Mouse (Mus musculus) brain, adult 2 months (tissue): ENCODE results near the gene Slc13a3.

Experiments used
- DNase-seq: peaks from one replicate; pipeline ENCODE4 v3.0.0; 2011; ENCODE audit warnings: low read depth, low spot score

Gene Slc13a3

GRCm38 (mm10) chr2:165482003-165482402 is 9.0 kb upstream of the Slc13a3 start:
- DNase-seq: no peak

DNA sequence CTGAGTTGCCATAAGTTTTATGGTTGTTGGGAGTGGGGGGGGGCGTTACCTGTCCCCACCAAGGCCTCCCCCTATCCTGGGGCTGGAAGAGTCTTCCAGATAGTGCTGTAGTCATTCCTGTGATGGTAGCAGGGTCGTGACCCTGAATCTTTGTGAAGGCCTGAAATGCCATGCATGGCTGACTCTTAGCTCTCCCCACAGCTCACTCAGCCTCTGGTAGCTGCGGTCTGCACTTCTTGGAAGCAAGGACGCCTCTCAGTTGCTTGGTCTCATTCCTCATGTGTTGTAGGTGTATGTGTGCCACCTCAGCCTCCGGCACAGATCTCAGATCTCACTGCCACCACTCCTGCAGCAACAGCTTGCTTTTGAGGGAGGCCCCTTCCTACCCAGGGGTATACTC is 2.8 kb upstream of the Slc13a3 start:
- peak; percentile 17 for DNase-seq

DNA sequence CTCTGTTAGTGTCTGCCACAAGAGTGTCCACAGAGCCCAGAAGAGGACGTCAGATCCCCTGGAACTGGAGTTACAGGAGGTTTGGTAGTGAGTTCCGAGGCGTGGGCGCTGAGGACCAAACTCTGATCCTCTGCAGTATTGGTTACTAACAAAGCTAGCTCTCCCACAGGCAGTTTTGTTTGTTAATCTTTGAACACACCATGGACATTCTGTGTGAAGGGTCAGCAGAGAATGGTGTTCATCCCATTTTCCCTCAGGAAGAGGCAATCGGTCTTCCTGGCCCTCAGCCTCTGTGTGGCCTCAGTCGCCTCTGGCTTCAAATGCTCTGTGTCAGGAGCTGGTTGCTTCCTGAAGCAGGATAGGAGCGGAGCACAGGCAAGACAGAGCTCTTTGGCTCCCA is 2.4 kb upstream of the Slc13a3 start:
- DNase-seq: no peak

GRCm38 (mm10) chr2:165471943-165472342 is 1.1 kb downstream of the Slc13a3 start:
- no peak for DNase-seq

DNA sequence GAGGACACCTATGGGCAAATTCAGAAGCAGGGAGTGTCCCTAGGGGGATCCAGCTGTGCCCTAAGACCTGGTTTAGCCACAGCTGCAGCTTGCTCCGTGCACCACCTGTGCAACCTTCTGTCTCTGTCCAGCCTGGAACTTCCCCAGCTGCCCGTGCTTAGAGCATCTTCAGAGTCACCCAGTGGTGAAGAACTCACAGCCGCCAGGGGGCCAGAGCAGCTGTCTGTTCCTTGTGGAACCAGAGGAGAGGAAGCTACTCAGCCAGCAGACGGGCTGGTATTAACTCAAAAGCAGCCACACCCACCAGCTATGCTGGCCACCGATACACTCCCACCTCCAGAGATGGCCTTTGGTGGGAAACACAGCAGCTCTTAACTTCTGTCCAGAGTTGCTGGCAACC is 2.9 kb downstream of the Slc13a3 start:
- DNase-seq: no peak

DNA sequence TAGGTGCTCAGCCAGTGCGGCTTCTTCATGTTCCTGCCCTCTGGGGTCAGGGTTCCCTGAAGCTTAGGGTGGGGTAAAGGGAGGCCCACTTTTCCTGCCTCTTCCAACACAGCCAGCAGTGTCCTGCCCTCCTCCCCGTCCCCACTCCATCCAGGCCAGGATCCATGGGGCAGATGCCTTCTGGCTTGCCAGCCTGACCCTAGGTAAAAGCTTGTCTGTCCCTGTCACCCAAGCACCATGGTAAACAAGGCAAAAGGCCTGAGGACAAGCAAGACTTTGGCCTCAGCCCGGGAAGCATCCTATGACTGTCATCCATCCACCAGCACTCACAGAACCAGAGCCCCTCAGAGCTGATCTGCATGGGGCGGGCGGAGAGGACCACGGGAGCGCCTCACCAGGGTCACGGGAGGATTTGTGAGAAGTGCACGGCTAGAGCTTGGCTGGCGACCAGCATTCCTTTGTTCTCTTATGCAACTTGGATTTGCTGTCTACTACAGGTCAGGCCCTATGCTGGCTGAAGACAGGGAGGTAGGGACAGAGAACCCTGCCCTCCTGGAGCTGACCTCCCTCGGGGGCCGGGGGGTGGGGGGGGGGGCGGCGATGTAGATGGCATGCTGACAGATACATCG is 5.1 kb downstream of the Slc13a3 start:
- peak; percentile 16 for DNase-seq

DNA sequence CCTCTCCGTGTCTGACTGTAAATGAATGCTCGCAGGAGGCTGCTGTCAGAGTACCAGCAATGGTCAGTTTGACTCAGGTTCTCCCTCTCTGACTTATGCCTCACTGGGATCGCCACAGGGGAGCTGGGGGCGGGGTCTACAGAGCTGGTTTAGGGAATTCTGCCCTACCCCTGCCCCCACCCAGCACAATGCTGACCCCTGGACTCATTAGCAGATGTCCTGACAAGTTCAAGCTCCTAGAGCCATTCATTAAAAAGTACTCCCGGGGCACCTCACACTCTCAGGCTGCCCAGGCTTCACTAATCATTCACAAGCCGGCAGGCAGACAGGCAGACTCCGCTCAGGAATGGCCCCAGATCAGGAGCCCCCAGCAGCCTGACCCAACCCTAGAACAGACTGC is 13.4 kb downstream of the Slc13a3 start:
- DNase-seq: no peak

DNA sequence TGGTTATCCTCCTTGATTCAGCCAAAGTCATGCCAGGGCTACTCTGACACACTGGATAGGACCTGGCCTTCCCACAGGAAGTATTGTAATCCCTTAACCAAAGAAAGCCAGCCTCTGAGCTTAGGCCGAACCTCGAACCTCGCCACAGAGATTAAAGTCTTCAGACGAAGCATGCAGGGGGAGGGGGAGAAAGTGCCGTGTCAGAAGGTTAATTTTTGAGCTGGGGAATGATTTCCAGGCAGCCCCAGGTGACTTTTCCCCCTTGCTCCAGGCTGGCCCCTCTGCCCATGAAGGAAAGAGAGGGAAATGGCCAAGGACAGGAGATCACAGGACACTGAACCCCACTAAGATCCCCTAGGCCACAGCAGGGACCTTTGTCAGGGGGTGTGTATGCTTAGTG is 14.8 kb downstream of the Slc13a3 start:
- no peak for DNase-seq

DNA sequence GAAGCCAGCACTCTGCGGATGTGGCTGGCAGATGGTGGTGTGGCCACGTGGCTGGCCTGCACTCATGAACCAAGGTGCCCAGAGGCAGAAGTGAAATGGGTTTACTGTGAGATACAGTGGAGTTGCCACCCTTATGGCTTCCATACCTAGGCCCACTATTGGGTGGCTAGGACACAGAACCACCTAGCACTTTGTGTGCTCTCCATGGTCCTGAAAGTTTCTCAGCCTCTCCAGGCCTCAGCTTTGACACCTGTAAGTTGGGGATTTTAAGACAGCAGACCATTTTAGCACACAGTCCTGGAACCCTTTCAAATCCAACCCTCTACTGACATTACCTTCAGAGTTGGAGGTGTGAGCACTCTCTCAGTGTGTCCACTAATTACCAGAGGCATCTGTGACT is 16.3 kb downstream of the Slc13a3 start:
- DNase-seq: no peak

DNA sequence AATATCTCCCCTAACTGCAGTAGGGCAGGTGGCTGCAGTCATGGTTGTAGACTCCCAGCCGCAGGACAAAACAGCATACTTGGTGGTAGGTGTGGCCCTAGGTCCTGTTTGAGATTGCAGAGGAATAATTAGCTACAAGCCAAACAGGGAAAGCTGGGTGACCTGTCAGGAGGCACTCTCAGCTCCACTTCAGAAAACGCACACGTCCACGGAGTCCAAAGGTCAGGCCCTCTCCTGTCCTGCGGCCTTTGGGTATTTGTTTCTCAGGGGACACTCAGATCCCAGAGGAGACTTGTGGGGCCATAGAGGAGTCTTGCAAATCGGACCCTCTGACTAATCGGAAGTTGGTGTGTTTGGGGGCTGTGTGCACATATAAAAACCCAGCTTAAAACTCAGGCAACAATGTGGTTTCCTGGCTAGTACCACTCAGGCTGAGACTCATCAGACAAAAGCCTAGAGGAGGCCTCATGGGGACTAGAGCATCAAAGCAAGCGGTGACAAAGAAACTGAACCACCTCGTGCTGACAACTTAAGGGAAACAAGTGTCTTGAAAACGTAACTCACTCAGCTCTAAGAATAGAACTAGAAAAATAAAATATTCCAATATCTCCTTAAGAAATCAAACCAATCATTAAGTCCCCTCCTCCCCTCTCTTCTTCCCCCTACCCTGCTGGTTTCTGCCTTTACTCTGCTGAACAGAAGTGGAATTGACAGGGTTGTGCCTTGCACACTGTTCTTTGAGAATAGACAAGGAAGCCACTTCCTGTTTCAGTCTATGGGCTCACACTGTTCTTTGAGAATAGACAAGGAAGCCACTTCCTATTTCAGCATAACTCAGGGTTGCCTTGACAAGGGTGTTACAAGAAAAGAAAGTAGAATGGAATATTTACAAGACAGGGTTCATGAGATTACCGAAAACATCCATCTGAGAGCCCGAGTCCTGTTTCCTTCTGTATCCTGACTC is 20.0 kb downstream of the Slc13a3 start:
- DNase-seq: peak; percentile 13

- DNase-seq: no peak
Measured at GRCm38 (mm10) chr2:165448475-165448874, 24.6 kb downstream of the Slc13a3 start.

GRCm38 (mm10) chr2:165444861-165445260 is 28.2 kb downstream of the Slc13a3 start:
- DNase-seq: no peak

DNA sequence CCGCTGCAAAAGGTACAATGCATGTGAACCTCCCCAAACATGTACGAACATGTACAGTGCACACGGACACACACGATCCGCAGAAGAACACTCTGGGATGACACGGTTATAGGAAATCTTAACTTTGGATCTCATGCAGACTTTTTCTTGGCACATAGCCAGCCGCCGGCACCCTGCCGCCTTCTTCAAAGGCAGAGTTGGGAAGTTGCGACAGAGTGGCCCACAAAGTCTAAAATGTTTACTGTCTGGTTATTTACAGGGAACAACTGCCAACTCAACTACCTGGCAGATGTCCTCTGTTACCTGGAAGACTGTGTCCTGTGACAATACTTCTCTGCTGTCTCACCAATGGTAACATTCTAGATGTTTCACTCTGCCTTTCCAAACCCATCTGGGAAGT is 30.0 kb downstream of the Slc13a3 start:
- no peak for DNase-seq

GRCm38 (mm10) chr2:165441613-165442012 is 31.4 kb downstream of the Slc13a3 start:
- DNase-seq: no peak

DNA sequence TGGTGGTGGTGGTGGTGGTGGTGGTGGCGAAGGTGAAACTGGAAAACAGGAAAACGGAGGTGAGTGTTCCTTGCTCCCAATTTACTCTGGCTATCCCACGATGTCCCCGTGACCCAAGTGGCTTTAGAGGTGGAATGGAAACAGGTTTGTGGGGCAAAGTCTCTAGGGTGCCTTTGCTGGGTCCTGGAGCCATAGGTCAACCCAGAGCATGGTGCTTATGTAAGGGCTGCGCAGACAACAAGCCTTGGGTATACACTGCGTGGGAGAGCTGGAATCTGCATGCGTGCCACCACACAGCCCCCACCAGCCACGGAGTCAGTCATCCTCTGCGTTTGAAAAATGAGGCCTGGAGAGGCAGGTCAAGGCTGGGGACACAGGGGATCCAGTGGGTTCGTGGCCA is 33.4 kb downstream of the Slc13a3 start:
- DNase-seq: no peak

DNA sequence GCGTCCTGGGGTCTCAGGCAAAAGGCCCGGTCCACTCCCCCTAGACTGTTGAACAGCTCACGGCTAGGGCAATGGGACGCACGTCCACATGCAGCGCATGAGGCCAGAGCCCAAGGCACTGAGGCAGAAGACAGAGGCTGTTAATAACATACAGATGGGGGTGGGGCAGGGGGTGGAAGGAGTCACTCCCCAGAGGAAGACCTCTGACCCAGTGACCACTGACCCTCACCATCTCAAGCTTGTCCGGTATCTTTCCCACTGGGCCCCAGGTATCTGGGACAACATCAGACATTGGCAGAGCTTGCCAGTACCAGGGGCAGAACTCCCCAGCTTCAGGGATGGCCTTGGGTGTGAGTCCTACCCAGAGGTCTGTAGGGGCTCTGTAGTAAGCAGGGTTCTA is 34.1 kb downstream of the Slc13a3 start:
- DNase-seq: no peak

- DNase-seq: no peak
Measured at GRCm38 (mm10) chr2:165428694-165429093, 44.3 kb downstream of the Slc13a3 start.

- DNase-seq: peak; percentile 19
Measured at GRCm38 (mm10) chr2:165420195-165420594, 52.8 kb downstream of the Slc13a3 start.

DNA sequence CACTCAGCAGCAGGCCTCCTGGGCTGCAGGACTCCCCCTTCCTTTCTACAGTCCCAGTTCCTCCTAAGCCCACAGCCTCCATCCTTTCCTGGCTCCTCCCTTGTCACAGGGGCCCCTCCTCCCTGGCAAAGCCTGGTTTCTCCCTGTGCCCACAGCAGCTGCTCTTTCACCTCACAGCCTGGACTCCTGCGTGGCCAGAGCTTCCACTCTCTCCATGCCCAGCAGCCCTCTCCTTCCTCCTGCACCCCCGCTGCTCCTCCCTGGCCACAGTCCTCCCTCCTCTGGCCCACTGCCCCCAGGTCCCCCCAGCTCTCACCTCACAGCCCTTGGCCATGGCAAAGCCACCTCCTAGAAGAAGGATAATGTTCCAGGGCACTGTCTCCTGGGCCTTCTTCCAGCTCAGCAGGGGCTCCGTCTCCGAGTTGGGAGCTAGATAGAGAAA is 53.3 kb downstream of the Slc13a3 start:
- DNase-seq: peak; percentile 41

DNA sequence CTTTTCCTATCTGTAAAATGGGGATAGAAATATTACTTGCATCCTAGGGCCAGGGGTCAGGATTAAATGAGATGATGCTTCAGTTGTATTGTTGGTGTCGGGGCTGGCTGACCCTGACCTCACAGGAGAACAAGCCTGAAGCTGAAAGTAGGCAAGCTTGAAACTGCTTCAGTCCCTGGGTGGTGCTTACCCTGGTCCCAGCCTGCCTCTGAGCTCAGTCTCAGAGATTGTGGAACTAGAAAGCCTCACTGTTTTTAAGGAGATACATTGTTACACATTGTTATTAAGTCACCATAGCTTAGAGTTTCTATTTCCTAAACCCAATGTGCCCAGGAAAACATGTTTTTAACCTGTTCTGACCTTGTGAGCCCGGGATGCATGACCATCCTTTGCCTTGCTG is 54.5 kb downstream of the Slc13a3 start:
- no peak for DNase-seq

DNA sequence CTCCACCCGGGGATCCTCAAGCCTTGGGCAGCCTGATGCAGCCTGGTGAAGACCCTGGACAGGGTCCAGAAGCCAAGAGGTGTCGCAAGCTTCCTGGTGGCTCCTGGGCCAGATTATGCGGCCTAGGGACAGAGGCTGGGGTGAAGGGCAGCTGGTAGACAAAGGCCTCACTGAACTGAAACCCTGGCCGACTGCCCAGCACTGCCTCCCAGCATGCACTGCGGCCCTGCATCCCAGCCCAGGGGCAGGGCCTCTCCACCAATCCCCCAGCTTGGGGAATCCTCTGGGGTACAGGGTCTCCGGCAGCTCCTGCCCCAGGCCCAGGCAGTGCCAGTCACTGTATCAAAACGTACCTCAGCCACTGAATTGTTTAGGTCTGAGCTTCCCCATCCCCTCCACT is 55.7 kb downstream of the Slc13a3 start:
- peak; percentile 92 for DNase-seq

GRCm38 (mm10) chr2:165415795-165416194 is 57.2 kb downstream of the Slc13a3 start:
- DNase-seq: no peak

DNA sequence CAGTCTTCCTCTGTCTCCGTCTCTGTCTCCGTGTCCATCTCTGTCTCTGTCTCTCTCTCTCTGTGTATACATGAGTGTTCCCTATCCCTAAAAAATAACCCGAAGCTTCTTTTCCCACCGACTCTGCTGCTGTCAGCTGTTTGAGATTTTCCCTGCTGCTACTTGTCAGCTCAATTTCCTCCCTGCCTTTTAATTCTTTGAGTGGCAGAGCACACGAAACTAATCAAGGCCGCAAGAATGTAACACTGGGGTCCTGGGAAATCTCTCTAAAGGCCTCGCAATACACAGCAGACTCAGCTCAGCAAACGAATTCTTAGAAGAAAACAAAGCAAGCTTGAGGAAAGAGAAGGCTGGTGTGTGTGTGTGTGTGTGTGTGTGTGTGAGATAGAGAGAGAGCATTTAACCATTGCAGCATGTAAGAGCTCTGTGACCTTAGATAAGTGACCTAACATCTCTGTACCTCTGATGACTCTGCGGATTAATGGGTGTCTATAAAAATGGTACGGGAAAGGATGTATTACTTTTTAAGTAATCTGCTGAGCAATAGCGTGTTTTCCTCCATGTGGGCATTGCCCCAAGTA is 57.8 kb downstream of the Slc13a3 start:
- DNase-seq: no peak
